Mouse (Mus musculus): Measurements from ENCODE around the gene Gsta1. TPM values are rescaled to one million over a fixed set of nuclear protein-coding genes. Genes with fewer than 3 reads are reported as not detected.
"Not testable (repeated sequence)": the region's sequence is repeated elsewhere in the genome, so short reads cannot be mapped to it uniquely, and the experiment has no call there.

The Gsta1 gene
- 36.1 and 42.7 TPM in 2 replicates for polyA plus RNA-seq (2015; fragmentation: Nextera tagmentation; extraction: Ambion mirVana)

GRCm38 (mm10) chr9:78230461-78230860, at the start of gene Gsta1:
Gsta1 (plus strand) TSS chr9:78230656.
- ATAC-seq (ENCODE audit: insufficient read depth, low FRiP score, low read depth); H3K36me3 ChIP-seq; H3K4me2 ChIP-seq; H3K27me3 ChIP-seq (replicated peaks); H3K9ac ChIP-seq; H3K9me3 ChIP-seq; H3K4me1 ChIP-seq; H3K4me3 ChIP-seq (replicated peaks); H3K27ac ChIP-seq: not testable (repeated sequence)
- WGBS = 72% methylated on average over 3 of the region's 3 CpGs

- 94% methylated on average over 4 of the region's 7 CpGs for WGBS
- H3K36me3 ChIP-seq; H3K4me2 ChIP-seq; H3K9ac ChIP-seq; H3K27me3 ChIP-seq (replicated peaks); H3K9me3 ChIP-seq; H3K4me1 ChIP-seq; H3K4me3 ChIP-seq (replicated peaks); H3K27ac ChIP-seq; ATAC-seq (ENCODE audit: insufficient read depth, low FRiP score, low read depth): not testable (repeated sequence)
These were observed 48.0 kb upstream of the Gsta1 start, which contains the start of gene Gsta4 for GRCm38 (mm10) chr9:78182474-78182873. Gsta4 (plus strand) TSS chr9:78182774.

GRCm38 (mm10) chr9:78185686-78186085, 44.8 kb upstream of the Gsta1 start:
- Histone ChIP-seq H3K4me2 (no peak overlapping the region), H3K4me3 (replicated peaks) (no peak overlapping the region), H3K27me3 (replicated peaks) (no peaks in the 10 kb centered on the region), H3K9ac (no peak overlapping the region), H3K4me1 (peaks cover 5% of the 10 kb centered on the region), H3K27ac (no peak overlapping the region), H3K9me3 (no peaks in the 10 kb centered on the region), H3K36me3 (no peaks in the 10 kb centered on the region)
- ATAC-seq (ENCODE audit: insufficient read depth, low FRiP score, low read depth) = no peak
- WGBS = 81% methylated on average over 9 of the region's 9 CpGs

- H3K36me3 ChIP-seq = no peaks in the 10 kb centered on the region
- H3K27me3 ChIP-seq (replicated peaks) = no peaks in the 10 kb centered on the region
- H3K4me2 ChIP-seq = no peak overlapping the region
- no peak overlapping the region for H3K27ac ChIP-seq
- no peak overlapping the region for H3K4me3 ChIP-seq (replicated peaks)
- no peak overlapping the region for H3K9ac ChIP-seq
- WGBS = 77% methylated on average over 8 of the region's 8 CpGs
- H3K9me3 ChIP-seq = no peaks in the 10 kb centered on the region
- ATAC-seq (ENCODE audit: insufficient read depth, low FRiP score, low read depth) = no peak
- H3K4me1 ChIP-seq = peaks cover 15% of the 10 kb centered on the region
These were observed 41.5 kb upstream of the Gsta1 start for GRCm38 (mm10) chr9:78188910-78189309.

GRCm38 (mm10) chr9:78190651-78191634, 39.5 kb upstream of the Gsta1 start:
- 5% methylated on average over 19 of the region's 19 CpGs for WGBS
- Histone ChIP-seq H3K4me3 (replicated peaks) (peak overlapping the region; percentile 50), H3K9ac (no peak overlapping the region), H3K4me2 (peak overlapping the region; percentile 67), H3K9me3 (no peaks in the 10 kb centered on the region), H3K4me1 (peaks cover 15% of the 10 kb centered on the region), H3K36me3 (no peaks in the 10 kb centered on the region), H3K27ac (peak overlapping the region; percentile 45; the same call in 1 of the 2 replicates), H3K27me3 (replicated peaks) (no peaks in the 10 kb centered on the region)
- no peak for ATAC-seq (ENCODE audit: insufficient read depth, low FRiP score, low read depth)

- H3K9me3 ChIP-seq = no peaks in the 10 kb centered on the region
- H3K27me3 ChIP-seq (replicated peaks) = no peaks in the 10 kb centered on the region
- peak overlapping the region; percentile 50 for H3K4me3 ChIP-seq (replicated peaks)
- peak overlapping the region; percentile 42 for H3K27ac ChIP-seq
- peak overlapping the region; percentile 16; the same call in 1 of the 2 replicates for H3K9ac ChIP-seq
- WGBS = under 1% methylated on average over 18 of the region's 18 CpGs
- H3K4me1 ChIP-seq = peaks cover 15% of the 10 kb centered on the region
- ATAC-seq (ENCODE audit: insufficient read depth, low FRiP score, low read depth) = peak; percentile 64
- peak overlapping the region; percentile 67 for H3K4me2 ChIP-seq
- no peaks in the 10 kb centered on the region for H3K36me3 ChIP-seq
These were observed 38.7 kb upstream of the Gsta1 start for GRCm38 (mm10) chr9:78191736-78192135.

- H3K4me1 ChIP-seq = peaks cover 15% of the 10 kb centered on the region
- no peaks in the 10 kb centered on the region for H3K36me3 ChIP-seq
- H3K4me2 ChIP-seq = peak overlapping the region; percentile 39
- no peak overlapping the region for H3K9ac ChIP-seq
- WGBS = 37% methylated on average over 9 of the region's 9 CpGs
- no peak overlapping the region for H3K27ac ChIP-seq
- no peak for ATAC-seq (ENCODE audit: insufficient read depth, low FRiP score, low read depth)
- H3K27me3 ChIP-seq (replicated peaks) = no peaks in the 10 kb centered on the region
- H3K4me3 ChIP-seq (replicated peaks) = peak overlapping the region; percentile 50
- H3K9me3 ChIP-seq = no peaks in the 10 kb centered on the region
These were observed 36.4 kb upstream of the Gsta1 start for GRCm38 (mm10) chr9:78193902-78194597.

- peak overlapping the region; percentile 24; the same call in 1 of the 2 replicates for H3K4me3 ChIP-seq (replicated peaks)
- H3K4me2 ChIP-seq = peak overlapping the region; percentile 39; the same call in 1 of the 2 replicates
- H3K36me3 ChIP-seq = no peaks in the 10 kb centered on the region
- H3K9me3 ChIP-seq = no peaks in the 10 kb centered on the region
- ATAC-seq (ENCODE audit: insufficient read depth, low FRiP score, low read depth) = no peak
- H3K27ac ChIP-seq = peak overlapping the region; percentile 31; the same call in 1 of the 2 replicates
- H3K9ac ChIP-seq = no peak overlapping the region
- peaks cover 15% of the 10 kb centered on the region for H3K4me1 ChIP-seq
- 79% methylated on average over 11 of the region's 11 CpGs for WGBS
- no peaks in the 10 kb centered on the region for H3K27me3 ChIP-seq (replicated peaks)
These were observed 35.4 kb upstream of the Gsta1 start for GRCm38 (mm10) chr9:78195034-78195433.

GRCm38 (mm10) chr9:78197801-78198200, 32.7 kb upstream of the Gsta1 start:
- Histone ChIP-seq H3K36me3 (no peaks in the 10 kb centered on the region), H3K27ac (no peak overlapping the region), H3K4me3 (replicated peaks) (no peak overlapping the region), H3K27me3 (replicated peaks) (no peaks in the 10 kb centered on the region), H3K4me1 (0 out of 2 replicates have a peak, but pooled peaks cover 3% of the 10 kb centered on the region), H3K4me2 (no peak overlapping the region), H3K9ac (no peak overlapping the region), H3K9me3 (no peaks in the 10 kb centered on the region)
- 92% methylated on average over 9 of the region's 9 CpGs for WGBS
- ATAC-seq (ENCODE audit: insufficient read depth, low FRiP score, low read depth) = no peak

- Histone ChIP-seq H3K27me3 (replicated peaks) (no peaks in the 10 kb centered on the region), H3K27ac (peak overlapping the region; percentile 86), H3K36me3 (no peaks in the 10 kb centered on the region), H3K9me3 (no peaks in the 10 kb centered on the region), H3K9ac (no peak overlapping the region), H3K4me2 (no peak overlapping the region), H3K4me1 (no peaks in the 10 kb centered on the region), H3K4me3 (replicated peaks) (no peak overlapping the region)
- 67% methylated on average over 6 of the region's 6 CpGs for WGBS
- ATAC-seq (ENCODE audit: insufficient read depth, low FRiP score, low read depth) = peak; percentile 87
These were observed 26.3 kb upstream of the Gsta1 start for GRCm38 (mm10) chr9:78204194-78204593.

- Histone ChIP-seq H3K27ac (no peak overlapping the region; the same call in 1 of the 2 replicates), H3K9ac (no peak overlapping the region), H3K36me3 (peaks cover 7% of the 10 kb centered on the region; the same call in 1 of the 2 replicates), H3K4me2 (no peak overlapping the region), H3K4me1 (no peaks in the 10 kb centered on the region), H3K9me3 (no peaks in the 10 kb centered on the region), H3K27me3 (replicated peaks) (no peaks in the 10 kb centered on the region), H3K4me3 (replicated peaks) (no peak overlapping the region)
- ATAC-seq (ENCODE audit: insufficient read depth, low FRiP score, low read depth) = no peak
- 56% methylated on average over 4 of the region's 4 CpGs for WGBS
These were observed 21.5 kb upstream of the Gsta1 start for GRCm38 (mm10) chr9:78208956-78209355.
